Mouse (Mus musculus) brain, embryonic 14.5 days (tissue): ENCODE data around the gene 1700024P04Rik.
"Not testable (repeated sequence)": the region's sequence is repeated elsewhere in the genome, so short reads cannot be mapped to it uniquely, and the experiment has no call there.

ENCODE experiments used
- CTCF ChIP-seq: fragments of 200-500 bp; IDR thresholded peaks from 2 replicates; pipeline ENCODE4 v1.5.1; 2012; ENCODE audit warnings: inconsistent platforms, mild to moderate bottlenecking, moderate library complexity, borderline replicate concordance; ENCODE audit not compliant: insufficient read depth, insufficient read length; ENCODE audit errors: extremely low read depth
- POLR2A ChIP-seq: fragments of 200-500 bp; IDR thresholded peaks from 2 replicates; pipeline ENCODE4 v1.6.1; 2012; ENCODE audit warnings: mild to moderate bottlenecking, inconsistent platforms, borderline replicate concordance; ENCODE audit not compliant: poor library complexity, insufficient read depth, insufficient read length, severe bottlenecking; ENCODE audit errors: extremely low read depth

- not testable (repeated sequence) for TF ChIP-seq CTCF, POLR2A
Observed at GRCm38 (mm10) chr13:98976022-98976421, 8.3 kb downstream of the 1700024P04Rik start.
